Mouse (Mus musculus): ENCODE measurements around the gene Atox1. TPM values are rescaled to one million over a fixed set of nuclear protein-coding genes. Genes with fewer than 3 reads are reported as not detected.

Atox1 gene
- 637 and 641 TPM in 2 replicates for polyA plus RNA-seq (2015; fragmentation: Nextera tagmentation; extraction: Ambion mirVana)

- ATAC-seq: peak; percentile 94
- peak within 1 kb of the TSS; percentile 87 for H3K4me3 ChIP-seq (ENCODE audit: low read depth, low read length)
- 0 out of 2 replicates have a peak, but pooled peaks cover 5% of the 10 kb centered on the region for H3K4me1 ChIP-seq (replicated peaks; ENCODE audit: control insufficient read depth, insufficient read depth, low read length)
- H3K27me3 ChIP-seq (replicated peaks; ENCODE audit: control insufficient read depth, insufficient read depth, low read length): no peaks in the 10 kb centered on the region
- 0% methylated on average over 36 of the region's 36 CpGs for WGBS
- H3K36me3 ChIP-seq (ENCODE audit: control insufficient read depth, insufficient read depth): no peaks in the 10 kb centered on the region
- no peak for TF ChIP-seq CTCF (IDR thresholded peaks at IDR 0.05; ENCODE audit: low read depth)
- H3K9me3 ChIP-seq (ENCODE audit: control insufficient read depth): no peaks in the 10 kb centered on the region
- peak within 1 kb of the TSS; percentile 96 for H3K4me2 ChIP-seq (replicated peaks; ENCODE audit: low read depth)
- H3K9ac ChIP-seq (ENCODE audit: low read depth, low read length): peak within 1 kb of the TSS; percentile 77
- H3K27ac ChIP-seq (ENCODE audit: low read depth, low read length): peak within 1 kb of the TSS; percentile 87
These were observed at the start of gene Atox1 for GRCm38 (mm10) chr11:55461019-55461645. Gene Atox1 (minus strand): TSS chr11:55461239.

GRCm38 (mm10) chr11:55505485-55505884 is 44.4 kb upstream of the Atox1 start:
- Histone ChIP-seq H3K27ac (ENCODE audit: low read depth, low read length) (no peak overlapping the region), H3K4me3 (ENCODE audit: low read depth, low read length) (no peak overlapping the region), H3K27me3 (replicated peaks; ENCODE audit: control insufficient read depth, insufficient read depth, low read length) (no peaks in the 10 kb centered on the region), H3K36me3 (ENCODE audit: control insufficient read depth, insufficient read depth) (peaks cover 24% of the 10 kb centered on the region), H3K4me1 (replicated peaks; ENCODE audit: control insufficient read depth, insufficient read depth, low read length) (no peaks in the 10 kb centered on the region), H3K9me3 (ENCODE audit: control insufficient read depth) (no peaks in the 10 kb centered on the region), H3K4me2 (replicated peaks; ENCODE audit: low read depth) (no peak overlapping the region), H3K9ac (ENCODE audit: low read depth, low read length) (no peak overlapping the region)
- 87% methylated on average over 3 of the region's 3 CpGs for WGBS
- no peak for ATAC-seq
- no peak for TF ChIP-seq CTCF (IDR thresholded peaks at IDR 0.05; ENCODE audit: low read depth)

GRCm38 (mm10) chr11:55502886-55503285 is 41.8 kb upstream of the Atox1 start:
- H3K27me3 ChIP-seq (replicated peaks; ENCODE audit: control insufficient read depth, insufficient read depth, low read length): no peaks in the 10 kb centered on the region
- H3K4me2 ChIP-seq (replicated peaks; ENCODE audit: low read depth): no peak overlapping the region
- H3K4me1 ChIP-seq (replicated peaks; ENCODE audit: control insufficient read depth, insufficient read depth, low read length): no peaks in the 10 kb centered on the region
- no peak overlapping the region for H3K9ac ChIP-seq (ENCODE audit: low read depth, low read length)
- H3K36me3 ChIP-seq (ENCODE audit: control insufficient read depth, insufficient read depth): peaks cover 48% of the 10 kb centered on the region
- H3K9me3 ChIP-seq (ENCODE audit: control insufficient read depth): no peaks in the 10 kb centered on the region
- 61% methylated on average over 5 of the region's 5 CpGs for WGBS
- no peak overlapping the region for H3K4me3 ChIP-seq (ENCODE audit: low read depth, low read length)
- ATAC-seq: no peak
- H3K27ac ChIP-seq (ENCODE audit: low read depth, low read length): no peak overlapping the region
- no peak for TF ChIP-seq CTCF (IDR thresholded peaks at IDR 0.05; ENCODE audit: low read depth)

- H3K9me3 ChIP-seq (ENCODE audit: control insufficient read depth): no peaks in the 10 kb centered on the region
- peaks cover 52% of the 10 kb centered on the region for H3K36me3 ChIP-seq (ENCODE audit: control insufficient read depth, insufficient read depth)
- no peaks in the 10 kb centered on the region for H3K27me3 ChIP-seq (replicated peaks; ENCODE audit: control insufficient read depth, insufficient read depth, low read length)
- H3K9ac ChIP-seq (ENCODE audit: low read depth, low read length): no peak overlapping the region
- no peak overlapping the region for H3K27ac ChIP-seq (ENCODE audit: low read depth, low read length)
- H3K4me3 ChIP-seq (ENCODE audit: low read depth, low read length): no peak overlapping the region
- H3K4me1 ChIP-seq (replicated peaks; ENCODE audit: control insufficient read depth, insufficient read depth, low read length): no peaks in the 10 kb centered on the region
- no peak overlapping the region for H3K4me2 ChIP-seq (replicated peaks; ENCODE audit: low read depth)
- WGBS: 85% methylated on average over 8 of the region's 8 CpGs
- ATAC-seq: no peak
- TF ChIP-seq CTCF (IDR thresholded peaks at IDR 0.05; ENCODE audit: low read depth): no peak
These were observed 41.0 kb upstream of the Atox1 start for GRCm38 (mm10) chr11:55501955-55502531.

GRCm38 (mm10) chr11:55497885-55498284 is 36.8 kb upstream of the Atox1 start:
- TF ChIP-seq CTCF (IDR thresholded peaks at IDR 0.05; ENCODE audit: low read depth): peak; percentile 89
- Histone ChIP-seq H3K4me2 (replicated peaks; ENCODE audit: low read depth) (no peak overlapping the region), H3K4me1 (replicated peaks; ENCODE audit: control insufficient read depth, insufficient read depth, low read length) (no peaks in the 10 kb centered on the region), H3K9ac (ENCODE audit: low read depth, low read length) (no peak overlapping the region), H3K4me3 (ENCODE audit: low read depth, low read length) (no peak overlapping the region), H3K9me3 (ENCODE audit: control insufficient read depth) (no peaks in the 10 kb centered on the region), H3K36me3 (ENCODE audit: control insufficient read depth, insufficient read depth) (peaks cover 80% of the 10 kb centered on the region), H3K27me3 (replicated peaks; ENCODE audit: control insufficient read depth, insufficient read depth, low read length) (no peaks in the 10 kb centered on the region), H3K27ac (ENCODE audit: low read depth, low read length) (no peak overlapping the region)
- ATAC-seq: 0 out of 2 replicates have a peak, but pooled peaks have one; percentile 51
- 38% methylated on average over 5 of the region's 5 CpGs for WGBS

GRCm38 (mm10) chr11:55496158-55496557 is 35.1 kb upstream of the Atox1 start:
- no peak overlapping the region for H3K9ac ChIP-seq (ENCODE audit: low read depth, low read length)
- no peaks in the 10 kb centered on the region for H3K9me3 ChIP-seq (ENCODE audit: control insufficient read depth)
- H3K27me3 ChIP-seq (replicated peaks; ENCODE audit: control insufficient read depth, insufficient read depth, low read length): no peaks in the 10 kb centered on the region
- no peak for TF ChIP-seq CTCF (IDR thresholded peaks at IDR 0.05; ENCODE audit: low read depth)
- ATAC-seq: peak; percentile 23; the same call in 1 of the 2 replicates
- no peak overlapping the region for H3K4me2 ChIP-seq (replicated peaks; ENCODE audit: low read depth)
- H3K4me1 ChIP-seq (replicated peaks; ENCODE audit: control insufficient read depth, insufficient read depth, low read length): no peaks in the 10 kb centered on the region
- H3K27ac ChIP-seq (ENCODE audit: low read depth, low read length): no peak overlapping the region
- H3K4me3 ChIP-seq (ENCODE audit: low read depth, low read length): no peak overlapping the region
- H3K36me3 ChIP-seq (ENCODE audit: control insufficient read depth, insufficient read depth): peaks cover 82% of the 10 kb centered on the region
- WGBS: 63% methylated on average over 6 of the region's 6 CpGs

All from intestine, postnatal 0 days (tissue).